Mouse (Mus musculus) hematopoietic stem cell, adult 5-6 weeks (primary cell): ENCODE measurements around the gene Naa40. TPM values are rescaled to one million over a fixed set of nuclear protein-coding genes. Genes with fewer than 3 reads are reported as not detected.

Experiments
- ATAC-seq, 2 experiments: fragments of 125-278 bp in 1 of 2; replicated peaks in 1 of 2; 2 replicates each; pipeline ENCODE4 v1.8.0; 2016 to 2017; ENCODE audit warnings: inconsistent platforms in 2 of 2, mild to moderate bottlenecking in 2 of 2, moderate number of reproducible peaks in 2 of 2, low read depth in 1 of 2, moderate TSS enrichment in 1 of 2; ENCODE audit not compliant: low FRiP score in 2 of 2, poor library complexity in 2 of 2, severe bottlenecking in 2 of 2, insufficient read depth in 1 of 2, low TSS enrichment in 1 of 2
- total RNA-seq: library from RNA; stranded (forward); fragments of 172-1452, 232-1000 nt; gene quantifications from 2 replicates; pipeline ENCODE4 v1.2.3, GENCODE M21; 2017

Gene Naa40
- total RNA-seq, 1 experiment from 2014 or later: 43.1 TPM

DNA sequence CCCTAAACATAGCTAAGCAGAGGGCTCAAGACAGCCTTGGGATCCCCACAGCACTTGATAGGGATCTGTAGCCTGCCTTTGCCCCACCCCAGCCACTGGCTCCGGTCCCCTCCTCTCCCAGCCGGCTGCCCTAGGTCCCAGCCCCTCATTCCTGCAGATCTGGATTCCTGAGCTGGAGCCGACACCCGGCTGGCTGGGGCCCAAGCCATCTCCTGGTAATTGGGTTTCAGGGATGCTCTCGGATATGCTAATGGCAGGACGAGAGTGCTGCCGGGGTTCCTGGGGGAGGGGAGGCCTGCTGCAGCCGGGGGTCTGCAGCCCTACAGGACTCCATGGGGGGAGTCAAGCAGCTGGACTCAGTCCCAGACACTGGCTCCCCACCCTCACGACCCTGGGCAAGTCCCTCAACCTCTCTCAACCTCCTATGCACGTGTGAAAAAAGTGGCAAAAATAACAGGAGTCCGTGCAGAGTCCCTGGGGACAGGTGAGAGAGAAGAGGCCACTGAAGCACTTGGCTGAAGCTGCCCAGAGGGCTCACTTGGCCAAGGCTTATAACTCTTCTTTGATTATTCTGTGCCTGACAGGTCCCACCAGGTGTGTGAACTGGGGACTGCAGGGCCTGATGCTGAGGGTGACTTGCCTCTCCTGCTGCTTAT, 64.8 kb downstream of the Naa40 start:
- ATAC-seq: no peak

Other genes with a start within 250 kb of the Naa40 start
- gene Dnajc4, start 248.6 kb downstream of the Naa40 start, total RNA-seq: 7.7 and 20.5 TPM in 2 replicates
- 8.5 and 9.9 TPM in 2 replicates for gene Nudt22, start 245.1 kb downstream of the Naa40 start, total RNA-seq
- 1.6 and 2.2 TPM in 2 replicates for gene Trpt1, start 245.1 kb downstream of the Naa40 start, total RNA-seq
- 198 and 220 TPM in 2 replicates for gene Fermt3, start 221.7 kb downstream of the Naa40 start, total RNA-seq
- 162 and 250 TPM in 2 replicates for gene Stip1, start 201.2 kb downstream of the Naa40 start, total RNA-seq
- 5.2 and 11.2 TPM in 2 replicates for gene Macrod1, start 184.4 kb downstream of the Naa40 start, total RNA-seq
- gene Flrt1, start 135.5 kb downstream of the Naa40 start, total RNA-seq: not detected in 2 replicates
- gene Otub1, start 34.9 kb downstream of the Naa40 start, total RNA-seq: 72.4 and 74.3 TPM in 2 replicates
- gene Cox8a, start 23.6 kb downstream of the Naa40 start, total RNA-seq: 361 and 451 TPM in 2 replicates
- 19.1 and 20.6 TPM in 2 replicates for gene Rcor2, start 26.1 kb upstream of the Naa40 start, total RNA-seq
- gene Mark2, start 100.7 kb upstream of the Naa40 start, total RNA-seq: 16.8 and 26.6 TPM in 2 replicates
- gene Spindoc, start 141.8 kb upstream of the Naa40 start, total RNA-seq: 12.7 and 22.3 TPM in 2 replicates
- 8.1 and 12.4 TPM in 2 replicates for gene 2700081O15Rik, start 176.4 kb upstream of the Naa40 start, total RNA-seq
- 73.0 and 76.2 TPM in 2 replicates for gene Rtn3, start 242.1 kb upstream of the Naa40 start, total RNA-seq